Mouse (Mus musculus) 3134 (cell line): Measurements from ENCODE around the gene Ace.

Experiments
- DNase-seq: peaks from one replicate; pipeline ENCODE4 v3.0.0-alpha.2; 2011; ENCODE audit warnings: low spot score; ENCODE audit not compliant: insufficient read length; ENCODE audit errors: extremely low read depth

Ace gene

GRCm38 (mm10) chr11:105967741-105968574 lies at the start of gene Ace:
TSS of gene Ace (plus strand) at chr11:105967945.
- no peak for DNase-seq

- DNase-seq = no peak
Observed at GRCm38 (mm10) chr11:105920098-105920785, 47.5 kb upstream of the Ace start.

DNA sequence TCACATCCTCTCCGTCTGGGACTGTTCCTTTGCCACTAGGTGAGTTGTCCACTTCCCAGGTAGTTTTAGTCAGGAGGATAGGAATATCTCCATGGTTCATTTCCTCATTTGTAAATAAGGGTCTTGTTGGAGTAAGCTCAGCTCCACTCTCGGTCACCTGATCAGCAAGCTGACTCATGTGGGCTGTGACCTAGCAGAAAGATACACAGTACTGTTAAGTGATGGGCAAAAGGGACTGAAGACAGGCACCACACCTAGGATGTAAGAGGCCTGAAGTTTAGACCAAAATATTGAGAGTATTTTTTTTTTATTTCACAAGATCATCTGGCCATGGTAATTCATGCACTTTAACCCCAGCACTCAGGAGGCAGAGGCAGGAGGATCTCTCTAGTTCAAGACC lies 46.9 kb upstream of the Ace start:
- DNase-seq = no peak

DNA sequence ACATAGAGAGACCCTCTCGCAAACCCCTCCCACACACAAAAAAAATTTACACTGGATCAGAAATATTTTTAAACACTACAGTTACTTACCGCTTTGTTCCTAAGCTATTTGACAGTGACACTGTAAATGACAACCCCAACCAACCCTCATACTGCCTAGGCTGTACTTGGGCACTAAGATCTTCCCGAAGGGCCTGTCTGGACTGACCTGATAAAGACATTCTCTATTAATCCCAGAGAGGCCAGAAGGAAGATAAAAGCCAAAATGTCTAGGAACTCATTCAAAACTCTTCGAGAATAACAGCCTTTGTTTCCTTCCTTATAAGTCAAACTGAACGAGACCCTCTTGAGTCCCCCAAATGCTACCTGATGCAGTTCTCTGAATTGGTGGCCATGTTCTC lies 46.5 kb upstream of the Ace start:
- no peak for DNase-seq

GRCm38 (mm10) chr11:105922769-105923663 lies 44.7 kb upstream of the Ace start:
- no peak for DNase-seq

DNA sequence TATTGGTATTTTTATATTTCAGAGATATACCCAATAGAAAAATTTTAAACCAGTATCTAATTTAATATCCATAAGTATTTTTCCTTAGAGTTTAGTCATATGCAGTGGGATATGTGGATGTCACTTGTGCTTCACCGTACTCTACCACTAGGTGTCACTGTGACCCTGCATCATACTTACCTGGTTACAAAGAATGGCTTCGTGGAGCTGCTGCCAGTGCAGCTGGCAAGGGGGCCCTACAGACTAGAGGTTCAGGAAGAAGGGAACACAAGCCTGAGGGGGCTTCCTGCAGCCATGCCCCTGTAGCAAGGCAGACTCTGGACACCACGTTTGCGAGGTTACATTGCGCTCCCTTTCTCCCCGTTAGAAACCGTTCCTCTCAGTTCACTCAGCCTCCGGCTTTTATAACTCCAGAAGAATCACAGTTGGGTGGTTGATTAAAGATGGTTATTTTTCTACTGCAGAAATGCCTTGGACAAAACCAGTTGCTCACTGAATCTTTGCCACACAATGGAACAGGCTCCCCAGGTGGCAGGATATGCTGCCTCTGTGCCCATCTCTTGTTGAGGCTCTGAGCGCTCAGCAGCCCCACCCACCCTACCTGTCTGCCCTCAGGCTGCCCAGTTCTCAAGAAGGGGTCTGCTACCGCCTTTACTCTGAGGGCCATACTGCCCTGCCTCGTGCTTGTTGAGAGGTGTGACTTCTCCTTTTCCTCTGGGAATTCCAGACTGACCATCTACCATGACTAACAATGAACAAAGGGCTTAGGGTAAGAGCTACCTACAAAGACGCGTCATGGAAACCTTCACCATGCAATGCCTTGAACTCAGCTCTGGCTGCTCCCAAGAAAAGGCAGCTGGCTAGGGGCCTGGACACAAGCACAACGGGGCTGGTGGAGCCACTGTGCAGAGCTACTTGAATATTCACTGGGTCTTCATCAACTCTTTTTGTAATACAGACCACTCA lies 40.4 kb upstream of the Ace start:
- DNase-seq = peak; percentile 36

DNA sequence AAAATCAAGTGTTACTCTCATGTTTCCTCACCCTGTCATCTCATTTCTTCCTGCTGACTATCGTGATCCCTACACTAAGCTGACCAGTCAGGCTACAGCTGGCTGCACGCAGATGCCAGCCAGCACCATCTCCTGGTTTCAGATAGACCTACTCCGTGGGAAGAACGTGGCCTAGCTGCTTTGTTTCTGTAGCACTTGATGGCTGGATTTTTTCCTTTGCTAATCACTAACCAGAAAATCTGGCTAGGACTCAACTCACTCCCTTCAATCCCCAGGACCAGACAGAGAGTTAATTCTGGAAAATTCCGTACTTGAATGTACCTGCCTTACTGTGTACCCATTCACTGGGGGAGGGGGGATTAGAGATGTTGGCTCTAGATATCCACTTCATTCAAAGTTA lies 39.6 kb upstream of the Ace start:
- DNase-seq = no peak

DNA sequence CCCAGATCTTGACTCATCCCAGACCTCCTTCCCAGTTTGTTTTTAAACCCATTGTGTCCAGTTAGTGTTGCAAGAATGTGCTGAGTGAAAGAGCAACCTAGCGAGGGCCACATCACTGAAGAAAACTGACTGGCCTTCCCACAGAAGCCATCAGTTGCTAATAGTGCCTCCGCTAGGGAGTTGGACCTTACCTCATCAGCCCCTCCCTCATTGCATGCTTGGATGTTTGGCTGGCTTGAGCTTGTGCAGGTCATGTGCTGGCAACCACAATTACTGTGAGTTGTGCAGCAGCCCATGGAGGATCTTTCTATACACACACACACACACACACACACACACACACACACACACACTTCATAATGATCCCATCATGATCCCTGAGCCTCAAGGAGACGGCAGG lies 36.4 kb upstream of the Ace start:
- DNase-seq = no peak

GRCm38 (mm10) chr11:105933746-105934145 lies 34.0 kb upstream of the Ace start:
- no peak for DNase-seq

DNA sequence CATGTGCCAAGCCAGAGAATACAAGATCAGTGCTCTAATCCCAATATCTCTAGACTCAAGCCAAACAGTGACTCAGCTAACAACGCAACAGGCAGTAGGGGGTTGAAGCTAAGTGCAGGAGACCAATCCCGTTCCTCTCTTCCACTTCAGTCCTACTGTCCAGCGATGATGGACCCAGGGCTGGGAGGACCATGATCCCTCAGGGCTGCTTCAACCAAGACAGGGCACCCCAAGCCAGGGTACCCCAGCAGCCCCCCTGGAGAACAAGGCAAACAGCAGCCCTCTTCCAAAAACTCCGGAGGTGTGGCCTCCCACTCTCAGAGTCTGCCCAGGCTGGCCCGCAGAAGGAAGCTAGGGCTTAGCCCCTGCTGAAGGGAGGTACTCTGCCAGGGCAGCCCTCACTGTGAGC lies 33.4 kb upstream of the Ace start:
- DNase-seq = peak; percentile 69

- no peak for DNase-seq
Observed at GRCm38 (mm10) chr11:105934816-105935215, 32.9 kb upstream of the Ace start.

- no peak for DNase-seq
Observed at GRCm38 (mm10) chr11:105935496-105935895, 32.2 kb upstream of the Ace start.

DNA sequence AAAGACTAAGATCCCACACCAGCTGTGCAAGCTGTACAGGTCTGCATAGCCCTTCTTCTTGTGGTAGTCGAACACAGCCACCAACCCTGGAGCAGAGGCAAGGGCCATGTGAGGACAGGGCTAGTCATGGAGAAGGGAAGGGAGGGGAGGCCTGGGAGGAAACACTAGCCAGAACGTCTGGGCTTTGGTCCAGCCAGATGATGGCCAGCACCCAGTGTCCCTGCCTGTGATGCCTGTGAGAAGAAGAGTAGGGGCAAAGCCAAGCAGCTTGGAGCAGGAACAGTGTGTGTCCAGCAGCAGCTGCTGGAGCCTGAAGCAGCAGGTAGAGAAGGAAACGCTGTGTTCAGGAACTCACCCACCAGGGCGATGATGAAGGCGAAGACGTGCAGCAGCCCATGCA lies 31.5 kb upstream of the Ace start:
- DNase-seq = peak; percentile 34

GRCm38 (mm10) chr11:105936974-105937373 lies 30.8 kb upstream of the Ace start:
- DNase-seq = no peak

- DNase-seq = no peak
Observed at GRCm38 (mm10) chr11:105938771-105939170, 29.0 kb upstream of the Ace start.

- no peak for DNase-seq
Observed at GRCm38 (mm10) chr11:105941973-105942372, 25.8 kb upstream of the Ace start.

DNA sequence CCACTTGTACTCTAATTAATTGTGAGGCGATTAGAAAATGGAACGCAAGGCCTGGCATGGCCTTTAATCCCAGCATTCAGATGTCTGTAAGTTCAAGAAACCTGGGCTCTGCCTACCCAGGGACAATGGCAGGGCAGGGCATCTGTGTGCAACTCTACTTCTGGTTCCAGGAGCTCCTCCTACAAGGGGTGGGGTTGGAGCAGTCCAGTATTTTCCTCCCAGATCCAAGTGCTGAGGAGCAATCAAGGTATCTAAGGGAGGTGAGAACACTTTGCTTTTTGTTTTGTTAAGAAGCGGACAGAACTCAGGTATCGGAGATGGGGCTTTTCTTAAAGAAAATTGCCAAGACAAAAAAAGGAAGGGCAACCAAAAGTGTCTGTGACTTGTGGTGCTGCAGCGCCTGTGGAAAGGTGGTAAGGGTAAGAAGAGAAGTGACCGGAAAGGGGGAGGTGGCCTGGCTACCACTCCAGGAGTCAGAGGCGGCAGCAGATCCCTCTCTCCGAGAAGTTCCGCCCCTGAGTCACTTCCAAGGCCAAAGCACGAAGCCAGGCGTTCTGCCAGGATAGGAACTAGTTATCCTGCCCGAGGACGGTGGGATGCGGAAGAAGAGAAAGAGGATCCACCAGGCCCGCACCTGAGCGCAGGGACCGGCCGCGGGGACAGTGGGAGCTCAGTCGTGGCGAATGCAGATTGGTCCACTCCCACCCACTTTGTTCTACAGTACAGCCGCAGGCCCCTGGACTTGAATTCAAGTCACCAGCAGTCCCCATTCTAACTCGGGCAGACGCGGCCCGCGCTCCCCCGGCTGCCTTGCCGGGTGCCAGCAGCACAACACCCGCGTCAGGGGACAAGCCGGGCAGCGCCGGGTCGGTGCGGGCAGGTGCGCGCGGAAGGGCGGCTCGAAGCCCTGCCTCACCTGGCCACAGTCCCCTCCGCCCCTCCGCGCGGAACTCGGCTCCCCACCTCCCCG lies 24.3 kb upstream of the Ace start:
- DNase-seq = no peak

GRCm38 (mm10) chr11:105944126-105944621 lies 23.6 kb upstream of the Ace start:
- DNase-seq = no peak
